Mouse (Mus musculus) heart, postnatal 10 days (tissue): ENCODE results near the gene Asb7. TPM values are rescaled to one million over a fixed set of nuclear protein-coding genes. Genes with fewer than 3 reads are reported as not detected.
A peak's percentile ranks its signal among the peaks of the same experiment; 100 is the strongest.

ENCODE experiments used
- DNase-seq, 2 experiments: peaks; one replicate each; pipeline ENCODE4 v3.0.0; 2021
- intact Hi-C: fragments of 180-260 bp; cut with DNase I; formaldehyde crosslinking; loops from one replicate; pipeline ENCODE4 v1.15.1; 2025
- total RNA-seq, 2 experiments: library from RNA; stranded (reverse); gene quantifications; 2 replicates each; pipeline ENCODE4 v1.2.3; 2021

Gene Asb7
- total RNA-seq, 2 experiments from 2014 or later = 9.8 to 13.4 TPM

GRCm38 (mm10) chr7:66660291-66660690 is 29.1 kb downstream of the Asb7 start:
- DNase-seq = no peak
- intact Hi-C loops = loop anchor here (2.0 kb wide), 1 partner anchor 557 kb away; no protein-coding TSS in a partner anchor

- DNase-seq = no peak
- intact Hi-C loops = no loop called here
These were observed 33.9 kb downstream of the Asb7 start for GRCm38 (mm10) chr7:66655471-66655870.

- DNase-seq = no peak
- intact Hi-C loops = no loop called here
These were observed 35.8 kb downstream of the Asb7 start for GRCm38 (mm10) chr7:66653596-66653995.

- no peak for DNase-seq
- intact Hi-C loops = no loop called here
These were observed 37.2 kb downstream of the Asb7 start for GRCm38 (mm10) chr7:66652216-66652615.

- DNase-seq = no peak
- intact Hi-C loops = no loop called here
These were observed 38.5 kb downstream of the Asb7 start for GRCm38 (mm10) chr7:66650883-66651282.

- intact Hi-C loops = no loop called here
- DNase-seq = no peak
These were observed 40.2 kb downstream of the Asb7 start for GRCm38 (mm10) chr7:66649181-66649580.

GRCm38 (mm10) chr7:66645736-66646135 is 43.7 kb downstream of the Asb7 start:
- intact Hi-C loops = no loop called here
- DNase-seq = no peak

GRCm38 (mm10) chr7:66633351-66633750 is 56.0 kb downstream of the Asb7 start:
- intact Hi-C loops = no loop called here
- no peak for DNase-seq

- intact Hi-C loops = no loop called here
- no peak for DNase-seq
These were observed 59.1 kb downstream of the Asb7 start for GRCm38 (mm10) chr7:66630154-66630800.

- DNase-seq = no peak
- intact Hi-C loops = no loop called here
These were observed 60.0 kb downstream of the Asb7 start for GRCm38 (mm10) chr7:66629419-66629818.

- peak; percentile 42 to 50 for DNase-seq
- intact Hi-C loops = no loop called here
These were observed 66.0 kb downstream of the Asb7 start for GRCm38 (mm10) chr7:66623436-66623835.

GRCm38 (mm10) chr7:66601846-66602245 is 87.5 kb downstream of the Asb7 start:
- DNase-seq = no peak
- intact Hi-C loops = no loop called here

GRCm38 (mm10) chr7:66600622-66601610 is 88.5 kb downstream of the Asb7 start:
- intact Hi-C loops = no loop called here
- no peak for DNase-seq

- DNase-seq = no peak
- intact Hi-C loops = no loop called here
These were observed 89.3 kb downstream of the Asb7 start for GRCm38 (mm10) chr7:66600126-66600525.

- no peak for DNase-seq
- intact Hi-C loops = no loop called here
These were observed 91.5 kb downstream of the Asb7 start for GRCm38 (mm10) chr7:66597900-66598299.

Other genes with a start within 250 kb of the Asb7 start
- 1 to 10 TPM; 4.0 to 4.8 TPM for gene Lins1, start 293 bp upstream of the Asb7 start, total RNA-seq
- gene Cers3, start 53.9 kb upstream of the Asb7 start, total RNA-seq = under 1 TPM; 0.14 to 0.35 TPM
- gene Adamts17, start 150.1 kb upstream of the Asb7 start, total RNA-seq = 10 to 100 TPM; 15.9 to 18.4 TPM